Mouse (Mus musculus) stomach, postnatal 0 days (tissue): ENCODE results near the gene Vps33b.

ENCODE experiments used
- CTCF ChIP-seq: IDR thresholded peaks from 2 replicates; pipeline ENCODE4 v1.5.1; 2016; ENCODE audit warnings: antibody characterized with exemption, low read depth, mild to moderate bottlenecking, moderate library complexity
- EP300 ChIP-seq: optimal IDR thresholded peaks from 2 replicates; pipeline ENCODE3; 2016; ENCODE audit warnings: antibody characterized with exemption

DNA sequence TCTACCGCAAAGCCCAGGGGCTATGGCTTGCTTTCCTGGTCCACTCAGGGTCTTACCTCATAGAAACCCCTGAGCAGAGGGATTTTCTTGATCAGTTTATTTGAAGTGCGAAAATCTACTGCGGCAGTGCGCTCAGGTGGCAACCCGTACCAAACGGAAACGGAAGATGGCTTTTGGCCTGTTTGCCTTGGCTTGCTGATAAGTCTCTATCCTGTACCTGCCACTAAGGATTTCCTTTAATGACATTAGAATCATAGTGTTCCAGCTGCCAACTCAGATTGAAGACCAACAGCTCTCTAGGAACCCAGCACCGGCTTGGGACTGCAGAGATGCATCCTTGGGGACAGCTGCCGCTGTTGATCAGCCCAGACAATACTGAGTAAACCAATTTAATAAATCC is 35.6 kb upstream of the Vps33b start:
- TF ChIP-seq EP300 (no peak), CTCF (no peak)
